Mouse (Mus musculus) megakaryocyte, adult 5-6 weeks (primary cell): ENCODE data around the gene Ncor1. TPM values are rescaled to one million over a fixed set of nuclear protein-coding genes. Genes with fewer than 3 reads are reported as not detected.
A peak's percentile ranks its signal among the peaks of the same experiment; 100 is the strongest.
"Not testable (repeated sequence)": the region's sequence is repeated elsewhere in the genome, so short reads cannot be mapped to it uniquely, and the experiment has no call there.

Source experiments
- ATAC-seq: 2 replicates; pipeline ENCODE4 v1.8.0; 2016; ENCODE audit warnings: mild to moderate bottlenecking, inconsistent platforms; ENCODE audit not compliant: poor library complexity, severe bottlenecking
- total RNA-seq, 2 experiments: library from RNA; stranded (forward) in 1 of 2; stranded (reverse) in 1 of 2; fragments of 153-499, 151-499 nt in 1 of 2; fragments of 221-1000, 200-1000 nt in 1 of 2; gene quantifications; 2 replicates each; pipeline versions ENCODE4 v1.2.3 to v1.2.4; 2015 to 2017

Gene Ncor1
- total RNA-seq, 2 experiments from 2014 or later = 213 to 280 TPM

DNA sequence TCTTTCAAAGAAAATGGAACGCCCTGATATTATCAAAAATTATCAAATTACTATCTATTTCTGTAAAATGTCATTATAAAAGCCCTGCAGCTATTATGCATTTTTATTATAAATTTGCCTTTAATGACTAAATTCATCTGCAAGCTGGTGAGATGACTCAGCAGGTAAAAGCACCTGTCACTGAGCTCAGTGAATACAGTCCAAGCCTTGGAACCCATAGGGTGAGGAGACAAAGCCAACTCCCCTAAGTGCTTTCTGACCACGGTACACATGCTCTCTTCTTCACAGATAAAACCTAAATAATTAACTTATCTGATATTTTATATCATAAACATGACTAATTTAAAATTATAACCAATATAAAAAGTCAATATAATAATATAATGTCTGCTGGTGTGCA is 86.6 kb downstream of the Ncor1 start:
- no peak for ATAC-seq

DNA sequence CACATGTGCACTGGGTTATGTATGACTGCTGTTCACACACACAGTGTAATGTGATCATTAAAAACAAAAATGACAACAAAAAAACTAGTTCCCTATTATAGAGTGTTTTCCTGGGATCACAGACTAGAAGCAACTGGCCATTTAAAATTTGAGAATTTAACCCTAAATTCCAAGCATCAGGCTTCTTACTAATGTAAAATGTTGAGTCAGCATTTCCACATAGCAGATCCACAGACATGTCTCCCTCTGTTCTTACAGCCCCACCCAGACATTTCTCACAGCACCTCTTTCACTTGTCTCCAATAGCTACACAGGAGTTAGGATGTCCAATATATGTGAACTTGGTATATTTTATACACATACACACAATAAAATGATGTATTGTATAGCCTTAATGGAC is 88.4 kb downstream of the Ncor1 start:
- ATAC-seq = no peak

DNA sequence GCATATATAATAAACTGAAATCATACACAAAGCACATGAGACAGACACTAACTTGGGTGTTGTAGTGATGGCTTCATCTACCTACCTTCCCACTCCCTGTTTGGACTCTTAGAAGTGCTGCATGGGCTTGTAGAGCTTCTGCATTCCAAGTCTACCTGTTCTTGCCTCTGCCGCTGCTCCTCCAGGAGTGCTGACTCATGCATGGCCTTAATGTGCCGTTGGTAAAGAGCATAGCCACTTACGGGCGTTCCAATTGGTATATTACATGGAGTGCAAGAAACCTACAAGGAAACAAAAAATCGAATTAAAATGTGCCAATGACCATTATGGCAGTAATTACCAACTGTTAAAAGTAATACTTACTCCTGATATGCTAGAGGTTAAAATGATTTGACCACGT is 91.5 kb downstream of the Ncor1 start:
- ATAC-seq = no peak

DNA sequence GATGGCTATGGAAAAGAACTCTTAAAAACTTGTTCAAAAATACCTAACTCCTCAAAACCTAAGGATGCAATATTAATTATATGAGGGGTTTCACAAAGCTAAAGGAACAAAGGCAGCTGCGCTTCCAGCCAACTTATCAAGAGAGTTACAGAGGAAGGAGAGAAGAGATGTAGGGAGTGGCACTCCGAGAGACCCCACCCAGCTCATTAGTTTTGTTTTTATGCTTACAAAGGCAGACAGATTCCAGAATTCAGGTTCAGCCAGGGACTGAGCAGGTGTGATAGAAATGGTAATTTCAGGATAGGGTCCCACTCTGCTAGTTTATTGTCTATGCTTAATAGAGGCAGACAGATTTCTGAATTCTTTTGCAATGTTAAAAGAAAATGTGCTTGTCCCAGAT is 103.1 kb downstream of the Ncor1 start:
- no peak for ATAC-seq

DNA sequence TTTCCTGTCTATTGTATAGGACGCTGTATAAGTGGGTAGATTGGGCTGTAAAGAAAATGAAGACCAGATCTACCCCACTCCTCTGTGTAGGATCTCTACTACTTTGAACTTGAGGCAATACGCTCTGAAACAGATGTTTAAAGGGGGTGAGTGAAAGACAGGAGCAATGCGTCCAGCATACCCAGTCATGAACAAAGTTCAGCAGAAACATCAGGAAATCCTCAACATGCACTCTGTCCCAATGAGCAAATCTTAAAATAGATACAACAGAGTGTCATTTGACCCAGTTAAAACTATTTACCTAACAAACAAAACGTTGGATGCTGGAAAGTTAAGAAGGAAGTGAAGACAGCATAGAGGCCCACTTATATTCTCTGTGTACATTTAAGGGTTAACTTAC is 106.4 kb downstream of the Ncor1 start:
- ATAC-seq = no peak

DNA sequence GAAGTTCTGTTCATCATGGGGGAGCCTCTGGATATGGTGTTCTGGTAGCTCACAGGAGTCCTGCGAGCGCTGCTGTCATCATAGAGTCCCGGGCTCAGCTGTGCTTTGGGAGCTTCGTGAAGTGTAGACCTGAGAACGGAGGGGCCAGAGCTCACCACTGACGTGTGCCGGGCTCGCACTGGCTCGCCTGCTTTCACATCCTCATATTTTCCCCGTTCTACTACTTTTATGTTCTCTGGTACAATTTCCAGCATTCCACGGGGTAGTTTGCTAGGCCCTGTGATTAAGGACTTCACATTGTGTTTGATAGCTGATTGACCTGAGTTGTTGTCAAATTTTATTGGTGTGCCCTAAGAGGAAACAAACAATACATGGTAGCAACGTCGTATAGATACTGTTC is 115.3 kb downstream of the Ncor1 start:
- no peak for ATAC-seq

DNA sequence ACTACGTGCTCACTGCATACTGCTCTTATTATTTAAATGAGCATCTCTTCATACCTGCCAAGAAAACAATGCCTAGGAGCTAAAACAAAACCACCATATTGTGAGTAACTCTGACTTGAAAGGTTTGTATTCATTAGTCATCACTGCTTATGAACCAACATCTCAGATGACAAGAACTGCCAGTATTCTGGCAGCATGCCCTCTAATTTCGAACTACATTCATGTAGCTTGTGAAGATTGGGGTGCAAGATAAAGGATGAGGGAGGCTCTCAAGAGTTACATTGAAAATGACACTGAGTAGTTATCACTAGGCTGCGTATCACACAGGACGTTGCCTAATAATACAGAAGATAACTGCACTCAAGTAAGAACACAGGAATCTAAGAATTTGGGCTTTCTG is 126.1 kb downstream of the Ncor1 start:
- ATAC-seq = no peak

DNA sequence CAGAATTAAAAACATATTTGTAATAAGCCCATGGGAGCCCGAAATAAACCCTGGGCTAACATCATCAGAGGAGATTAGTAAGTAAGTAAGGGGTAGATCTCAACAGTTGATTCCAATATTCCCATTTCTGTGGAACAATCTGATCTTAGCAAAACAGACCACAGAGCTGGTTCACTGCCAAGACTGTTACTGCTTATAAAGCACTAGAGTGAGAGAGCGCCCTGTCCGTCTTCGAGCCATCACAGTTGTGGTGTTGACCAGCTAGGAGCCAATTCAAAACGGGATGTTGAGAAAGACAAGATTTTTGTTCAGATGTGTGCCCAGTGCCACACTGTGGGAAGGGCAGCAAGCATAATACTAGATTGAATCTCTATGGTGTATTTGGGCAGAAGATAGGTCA is 127.2 kb downstream of the Ncor1 start:
- ATAC-seq = no peak

DNA sequence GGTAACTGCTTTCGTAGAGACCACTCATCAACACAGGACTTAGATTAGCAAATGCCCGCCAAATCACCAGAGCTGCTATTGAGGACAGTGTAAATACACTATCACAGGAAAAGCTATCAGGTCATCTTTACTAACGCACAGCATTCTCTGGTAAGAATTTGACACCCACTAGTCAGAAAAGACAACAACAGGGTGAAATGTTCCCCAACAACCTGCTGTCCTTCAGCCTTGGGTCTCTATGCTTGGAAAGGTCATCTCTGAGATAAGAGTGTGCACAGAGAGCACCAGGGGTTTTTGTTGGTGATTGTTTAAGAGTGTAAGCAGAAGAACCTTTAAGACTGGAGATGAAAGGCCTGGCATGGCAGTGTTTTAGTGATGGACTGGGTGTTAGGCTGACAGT is 134.7 kb downstream of the Ncor1 start:
- ATAC-seq = no peak

DNA sequence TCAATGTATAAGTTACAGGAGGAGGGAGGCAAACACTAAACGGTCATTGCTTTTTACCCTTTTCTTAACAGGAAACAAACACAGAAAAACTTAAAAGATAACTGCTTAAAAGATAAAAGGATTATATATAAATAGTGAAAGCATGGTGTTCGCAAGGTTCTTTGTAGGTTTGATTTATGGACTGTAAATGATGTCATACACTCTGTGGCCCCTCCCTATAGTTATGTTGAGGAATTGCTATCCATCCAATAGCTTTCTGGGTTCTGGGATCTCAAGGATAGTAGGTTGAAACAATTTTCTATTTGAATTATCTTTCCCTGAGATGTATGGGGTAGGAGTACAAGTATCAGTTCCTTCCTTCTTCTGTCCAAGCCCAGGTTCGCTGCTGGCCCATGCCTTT is 138.2 kb downstream of the Ncor1 start:
- no peak for ATAC-seq

DNA sequence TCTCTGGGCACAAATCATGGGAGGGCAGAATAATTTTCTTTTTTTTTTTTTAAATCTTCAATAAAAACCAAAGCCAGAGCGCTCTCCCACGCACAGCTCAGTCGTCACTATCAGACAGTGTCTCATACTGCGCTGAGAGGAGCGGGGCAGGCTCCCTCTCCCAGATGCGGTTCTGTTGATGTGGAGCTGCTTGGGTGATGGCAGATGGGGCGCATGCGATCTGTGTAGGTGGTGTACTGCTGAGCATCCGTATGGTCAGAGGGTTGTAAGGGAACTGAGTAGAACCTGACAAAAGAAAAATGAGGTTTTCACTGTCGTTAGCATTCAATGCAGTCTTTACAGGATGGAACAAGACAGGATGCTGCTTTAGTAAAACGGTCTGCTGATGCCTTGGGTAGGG is 140.6 kb downstream of the Ncor1 start:
- ATAC-seq = no peak

DNA sequence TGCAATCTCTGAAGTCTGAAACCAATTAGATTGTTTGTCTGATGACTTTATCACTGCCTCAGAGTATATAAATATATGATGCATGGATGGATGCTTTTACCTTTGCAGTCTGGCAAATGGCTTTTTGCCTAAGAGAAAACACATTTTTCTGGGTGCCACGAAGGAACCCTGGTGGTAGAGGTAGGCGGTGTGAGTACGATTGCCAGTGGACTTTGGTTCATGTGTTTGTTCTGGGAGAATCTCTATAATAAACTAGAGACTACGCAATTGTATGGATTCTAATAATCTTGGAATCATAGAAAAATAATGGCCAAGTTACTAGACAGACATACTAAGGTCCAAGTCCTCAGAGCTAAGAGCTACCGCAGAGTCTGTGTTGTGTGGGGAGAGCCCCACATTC is 143.4 kb downstream of the Ncor1 start:
- ATAC-seq = no peak

DNA sequence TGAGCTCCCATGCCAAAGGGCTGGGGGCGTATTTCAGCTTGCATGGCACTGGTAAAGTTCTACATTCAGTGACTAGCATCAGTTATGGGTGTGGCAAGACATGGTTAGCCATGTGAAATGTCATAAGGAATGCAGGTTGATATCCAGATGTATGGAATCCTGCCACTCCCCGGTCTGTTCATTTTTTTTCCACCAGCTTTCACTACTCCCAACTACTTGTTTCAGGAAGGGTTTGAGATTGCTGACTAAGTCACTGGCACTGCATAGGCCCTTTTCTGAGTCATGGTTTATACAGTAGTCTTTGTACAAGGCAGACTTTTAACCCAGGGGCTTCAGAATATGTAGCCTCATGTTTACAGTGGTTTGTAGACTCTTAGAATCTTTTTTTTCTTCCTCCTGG is 149.0 kb downstream of the Ncor1 start:
- ATAC-seq = no peak

DNA sequence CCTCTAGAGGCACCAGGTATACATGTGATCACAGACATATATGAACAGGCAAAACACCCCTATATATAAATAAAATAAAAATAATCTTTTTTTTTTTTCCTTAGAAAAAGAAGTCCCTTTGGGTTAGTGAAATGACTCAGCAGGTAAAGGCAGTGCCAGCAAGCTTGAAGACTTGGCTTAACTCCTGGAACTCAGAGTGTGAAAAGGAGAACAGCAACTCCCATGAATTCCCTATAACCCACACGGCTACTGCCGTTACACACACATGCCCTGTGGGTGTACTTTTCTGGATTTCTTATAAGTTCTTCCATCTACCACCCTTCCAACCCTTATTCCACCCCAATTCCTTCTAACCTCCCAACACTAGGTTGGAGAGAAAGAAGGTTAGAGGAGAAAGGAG is 152.5 kb downstream of the Ncor1 start:
- no peak for ATAC-seq

DNA sequence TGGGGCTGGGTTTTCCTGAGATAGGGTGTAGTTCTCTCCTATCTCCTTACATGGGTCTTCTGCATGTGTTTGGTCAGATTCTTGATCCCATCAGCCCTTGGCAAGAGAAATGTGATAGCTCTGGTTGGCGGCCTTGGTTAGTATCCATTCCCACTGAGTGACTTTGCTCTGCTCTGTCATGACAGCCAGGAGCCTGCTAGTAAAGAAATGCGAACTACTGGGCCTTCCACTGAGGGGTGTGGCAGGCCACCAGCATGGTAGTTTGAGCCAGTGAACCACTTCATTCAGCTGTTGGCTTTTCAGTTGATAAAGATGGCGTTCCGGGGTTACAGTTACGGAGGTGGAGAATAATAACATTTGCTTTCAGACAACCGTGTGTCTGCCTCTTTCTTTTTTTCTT is 159.5 kb downstream of the Ncor1 start:
- no peak for ATAC-seq

DNA sequence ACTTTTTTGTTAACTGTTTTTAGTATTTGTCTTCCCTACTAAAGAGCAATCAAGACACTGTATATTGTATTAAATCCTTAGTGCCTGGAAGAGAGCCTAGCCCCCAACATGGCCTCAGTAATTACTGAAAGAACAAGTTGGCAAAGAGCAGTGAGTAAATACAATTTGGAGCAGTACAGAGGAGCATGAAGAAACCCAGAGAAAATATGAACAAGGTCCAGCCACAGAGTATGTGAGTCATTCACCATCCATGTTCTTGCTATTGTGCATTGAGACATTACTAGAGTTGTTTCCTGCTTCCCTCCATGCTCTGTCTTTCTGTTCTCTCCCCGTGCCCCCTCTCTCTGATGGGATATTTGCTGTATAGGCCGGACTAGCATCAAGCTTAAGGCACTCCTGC is 164.2 kb downstream of the Ncor1 start:
- ATAC-seq = no peak

DNA sequence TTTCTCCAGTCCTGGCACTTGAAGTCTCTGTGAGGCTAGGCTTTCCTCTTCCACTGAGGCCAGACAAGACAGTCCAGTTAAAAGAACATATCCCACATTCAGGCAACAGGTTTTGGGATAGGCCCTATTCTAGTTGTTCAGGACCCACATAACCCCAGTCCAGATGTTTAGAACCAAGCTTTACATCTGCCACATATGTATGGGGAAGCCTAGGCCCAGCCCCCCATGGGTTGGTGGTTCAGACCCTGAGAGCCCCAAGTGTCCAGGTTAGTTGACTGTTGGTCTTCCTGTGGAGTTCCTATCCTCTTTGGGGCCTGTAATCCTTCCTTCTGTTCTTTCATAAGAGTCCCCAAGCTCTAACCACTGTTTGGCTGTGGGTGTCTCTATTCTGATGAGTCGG is 170.6 kb downstream of the Ncor1 start:
- ATAC-seq = no peak

DNA sequence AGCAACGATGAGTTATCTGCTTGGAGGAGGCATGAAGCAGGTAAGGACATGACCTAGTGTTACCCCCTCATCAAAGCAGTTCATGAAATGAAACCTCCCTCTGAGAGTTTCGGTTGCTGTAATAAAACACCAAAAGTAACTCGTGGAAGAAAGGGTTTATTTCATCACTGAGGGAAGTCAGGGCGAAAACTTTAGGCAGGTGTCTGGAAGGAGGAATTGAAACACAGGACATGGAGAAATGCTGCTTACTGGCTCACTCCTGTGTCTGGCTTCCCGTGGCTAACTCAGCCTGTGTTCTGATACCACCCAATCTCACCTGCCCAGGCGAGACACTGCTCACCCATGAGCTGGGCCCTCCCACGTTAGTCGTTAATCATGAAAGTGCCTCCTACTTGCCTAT is 173.3 kb downstream of the Ncor1 start:
- no peak for ATAC-seq

DNA sequence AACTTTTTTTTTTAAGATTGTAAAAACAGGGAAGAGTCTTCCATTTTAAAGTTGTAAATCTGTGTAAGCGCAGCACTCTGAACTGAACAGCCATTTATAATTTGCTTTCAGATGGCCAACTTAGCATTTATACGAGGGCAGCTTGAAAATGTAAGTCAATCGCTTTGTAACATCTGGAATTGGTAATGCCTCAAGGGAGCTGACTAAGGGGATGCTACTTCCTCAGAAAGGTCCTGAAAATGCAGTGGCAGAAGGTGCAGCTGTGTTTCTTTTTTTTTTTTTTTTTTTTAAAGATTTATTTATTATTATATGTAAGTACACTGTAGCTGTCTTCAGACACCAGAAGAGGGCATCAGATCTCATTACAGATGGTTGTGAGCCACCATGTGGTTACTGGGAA is 174.3 kb downstream of the Ncor1 start:
- ATAC-seq = not testable (repeated sequence)

DNA sequence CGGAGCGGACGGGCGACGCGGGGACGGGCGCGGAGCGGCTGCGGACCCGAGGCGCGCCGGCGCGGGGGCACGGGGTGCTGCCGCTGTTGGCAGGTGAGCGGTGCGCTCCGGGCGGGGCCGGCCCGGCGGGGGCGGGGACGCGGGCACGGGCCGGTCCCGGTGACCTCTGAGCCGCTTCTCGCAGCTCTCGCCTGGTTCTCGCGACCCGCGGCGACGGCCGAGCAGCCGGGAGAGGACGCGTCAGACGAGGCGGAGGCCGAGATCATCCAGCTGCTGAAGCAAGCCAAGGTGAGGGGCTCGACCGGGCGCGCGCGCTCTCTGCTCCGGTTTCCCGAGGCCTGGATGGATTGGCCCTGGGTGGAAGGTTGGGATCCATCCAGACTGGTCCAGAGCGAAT is 176.7 kb downstream of the Ncor1 start:
- ATAC-seq = peak; percentile 17

DNA sequence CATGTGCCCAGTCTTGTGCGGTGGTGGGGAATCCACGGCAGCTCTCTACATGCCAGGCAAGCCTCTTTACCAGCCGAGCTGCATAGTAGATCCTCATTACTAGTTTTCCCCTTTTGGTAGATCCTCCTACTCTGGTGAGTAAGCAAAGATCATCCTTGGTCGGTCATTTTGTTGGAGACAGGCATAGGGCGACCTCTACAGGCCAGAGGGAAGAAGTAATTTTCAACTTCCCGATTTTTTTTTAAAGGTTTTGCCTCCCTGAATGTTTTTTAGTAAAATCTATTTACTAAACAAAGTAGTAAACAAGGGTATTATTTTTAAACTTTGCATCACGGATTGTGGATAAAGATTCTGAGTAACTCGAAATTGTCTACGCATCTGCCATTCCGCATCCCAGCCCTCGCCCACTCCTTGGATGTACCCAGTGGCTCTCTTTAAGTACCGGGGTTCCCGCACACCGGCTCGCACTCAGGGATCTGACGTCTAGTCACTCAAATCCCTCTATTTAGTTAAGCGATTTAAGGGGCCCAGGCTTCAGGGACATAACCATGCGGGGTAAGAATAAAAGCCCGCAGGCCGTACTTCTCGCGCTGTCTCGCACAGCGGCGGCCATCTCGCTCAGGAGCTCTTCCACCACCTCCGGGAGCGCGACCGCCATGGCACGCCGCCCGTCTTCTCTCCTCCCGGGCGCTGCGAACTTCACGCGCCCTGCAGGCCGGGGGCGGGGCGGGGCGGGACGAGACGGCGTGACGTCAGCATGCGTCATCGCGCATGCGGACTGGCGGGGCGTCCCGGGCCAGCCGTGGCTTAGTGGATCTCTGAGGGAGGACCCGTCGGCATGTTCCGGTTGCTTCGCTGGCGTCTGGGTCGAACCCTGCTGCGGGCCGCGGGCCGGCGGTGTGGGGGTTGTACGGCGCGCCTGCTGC is 177.4 kb downstream of the Ncor1 start, which contains the start of the genes Zswim7 and Ttc19:
Zswim7 (minus strand) TSS at position 701 of the 926 bp plus-strand sequence.
Ttc19 (plus strand) TSS at position 799 of the 926 bp plus-strand sequence.
- ATAC-seq = peak; percentile 80

DNA sequence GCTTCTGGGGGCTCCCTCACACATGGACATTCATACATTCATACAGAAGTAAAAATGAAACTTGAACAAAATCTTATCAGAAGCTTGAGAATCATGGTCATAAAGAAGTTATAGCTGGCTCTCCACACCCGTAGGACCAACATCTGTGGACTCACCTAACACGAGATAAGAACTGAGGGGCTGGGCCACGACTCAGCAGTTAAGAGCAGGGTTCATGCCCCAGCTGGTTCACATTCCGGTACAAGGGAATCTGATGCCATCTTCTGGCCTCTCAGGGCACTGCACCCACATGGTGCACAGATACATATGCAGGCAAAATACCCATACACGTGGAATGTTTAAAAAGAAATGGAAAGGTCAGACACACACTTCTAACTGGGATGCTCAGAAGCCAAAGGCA is 180.3 kb downstream of the Ncor1 start:
- peak; percentile 63 for ATAC-seq

DNA sequence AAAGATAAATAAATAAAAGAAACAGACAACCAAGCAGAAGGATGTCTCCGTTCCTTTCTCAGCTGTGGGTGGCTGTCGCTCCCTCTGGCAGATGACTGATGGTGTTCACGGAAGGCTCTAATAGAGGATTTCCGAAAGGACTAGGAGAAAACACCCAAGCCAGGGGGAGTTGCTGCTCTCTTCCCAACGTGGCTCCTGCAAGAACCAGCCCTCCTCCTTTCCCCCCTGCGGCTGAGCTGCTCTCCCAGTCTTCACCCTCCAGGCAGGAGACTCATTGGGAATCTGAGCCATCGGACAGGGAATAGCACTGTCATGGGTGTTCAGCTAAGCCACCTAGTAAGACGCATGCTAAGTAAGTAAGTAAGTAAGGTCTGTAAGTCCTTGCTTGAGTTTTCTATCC is 181.3 kb downstream of the Ncor1 start:
- ATAC-seq = no peak
